In the genomic region with DNA sequence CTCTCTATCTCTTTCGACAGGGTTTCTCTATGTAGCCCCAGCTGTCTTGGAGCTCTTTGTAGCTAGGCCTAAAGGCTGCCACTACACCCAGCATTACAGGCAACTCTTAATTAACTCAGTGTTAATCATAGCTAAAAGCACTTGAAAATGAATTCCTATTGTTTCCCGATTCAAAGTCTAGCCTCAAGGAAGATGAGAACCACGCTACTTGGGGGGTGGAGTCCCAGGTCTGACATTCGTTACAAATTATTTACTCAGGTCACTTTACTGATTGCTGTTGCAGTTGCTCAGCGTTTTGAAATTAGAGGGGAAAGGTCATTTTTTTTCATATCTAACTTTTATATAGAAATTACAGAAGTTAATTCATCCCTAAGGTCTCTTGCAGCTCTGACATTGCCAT, we compare ENCODE assay signal across 9 mouse cellular contexts. TPM values are rescaled to one million over a fixed set of nuclear protein-coding genes. Genes with fewer than 3 reads are reported as not detected.
A peak's percentile ranks its signal among the peaks of the same experiment; 100 is the strongest.
DNase-seq lines count a peak whose midpoint lies in the region; ATAC-seq and TF ChIP-seq lines count a peak whose summit lies in the region.
"Had no signal": no experiment of that assay in that cellular context is flagged by ENCODE, and none has a peak within 500 bp of the region (broad histone marks: within the 10 kb centered on the region; RNA-seq: fewer than 3 reads in every experiment).

No protein-coding gene starts in this region.

- peaks cover 17% of the 10 kb centered on the region for H3K4me1 ChIP-seq in embryonic facial prominence, embryonic 15.5 days
- peaks cover 5% of the 10 kb centered on the region for H3K4me1 ChIP-seq in kidney, postnatal 0 days (replicated peaks; ENCODE audit: insufficient read depth, low read length)
- H3K4me1 ChIP-seq in neural tube, embryonic 13.5 days (replicated peaks), result peaks cover 42% of the 10 kb centered on the region

- ATAC-seq in embryonic facial prominence, embryonic 15.5 days (ENCODE audit: insufficient number of reproducible peaks, low FRiP score, low TSS enrichment, low read depth), result no peak
- ATAC-seq in kidney, postnatal 0 days (replicated peaks; ENCODE audit: low FRiP score, low read depth), result no peak
- no peak for ATAC-seq in neural tube, embryonic 13.5 days (ENCODE audit: low read depth)
- no peak for ATAC-seq in frontal cortex, adult (ENCODE audit: low TSS enrichment)

- peak overlapping the region; percentile 79 for H3K4me2 ChIP-seq in embryonic facial prominence, embryonic 15.5 days (replicated peaks)
- H3K4me2 ChIP-seq in kidney, postnatal 0 days (ENCODE audit: low read length), result peak overlapping the region; percentile 83
- peak overlapping the region; percentile 75 for H3K4me2 ChIP-seq in neural tube, embryonic 13.5 days

- H3K36me3 ChIP-seq in embryonic facial prominence, embryonic 15.5 days, result peaks cover 21% of the 10 kb centered on the region
- 0 out of 2 replicates have a peak, but pooled peaks cover 4% of the 10 kb centered on the region for H3K36me3 ChIP-seq in kidney, postnatal 0 days (ENCODE audit: insufficient read depth, low read length)
- H3K36me3 ChIP-seq in neural tube, embryonic 13.5 days, result peaks cover 26% of the 10 kb centered on the region

- WGBS in embryonic facial prominence, embryonic 15.5 days, result 17% methylated on average over 5 of the region's 5 CpGs
- 28% methylated on average over 5 of the region's 5 CpGs for WGBS in kidney, postnatal 0 days
- WGBS in neural tube, embryonic 13.5 days, result 35% methylated on average over 5 of the region's 5 CpGs

- intact Hi-C loops in left cerebral cortex, adult 2 months (cut with DNase I), result no loop called here

- H3K9ac ChIP-seq in embryonic facial prominence, embryonic 15.5 days, result no peak overlapping the region
- H3K9ac ChIP-seq in kidney, postnatal 0 days (ENCODE audit: low read depth, low read length), result peak overlapping the region; percentile 95; the same call in 1 of the 2 replicates
- H3K9ac ChIP-seq in neural tube, embryonic 13.5 days, result peak overlapping the region; percentile 93

- DNase-seq in left cerebral cortex, adult 2 months (ENCODE audit: extremely low spot score in 1 of 2, low spot score in 2 of 2), result no peak
- DNase-seq in left cerebral cortex, adult 9 months (ENCODE audit: low spot score in 2 of 2), result no peak
- DNase-seq in kidney, postnatal 0 days (ENCODE audit: low spot score), result no peak
- DNase-seq in adipocyte (ENCODE audit: low spot score), result no peak
- DNase-seq in adrenal gland, adult 2 months, result no peak

- no peak for TF ChIP-seq CTCF in left cerebral cortex, adult 2 months (IDR thresholded peaks at IDR 0.05)
- no peak for TF ChIP-seq CTCF in kidney, postnatal 0 days (IDR thresholded peaks at IDR 0.05; ENCODE audit: low read depth)

- H3K9me3 ChIP-seq in embryonic facial prominence, embryonic 15.5 days (replicated peaks), result no peaks in the 10 kb centered on the region
- H3K9me3 ChIP-seq in kidney, postnatal 0 days (replicated peaks; ENCODE audit: low read length), result no peaks in the 10 kb centered on the region
- H3K9me3 ChIP-seq in neural tube, embryonic 13.5 days, result no peaks in the 10 kb centered on the region

- no peak overlapping the region for H3K27ac ChIP-seq in left cerebral cortex, adult 2 months
- no peak overlapping the region for H3K27ac ChIP-seq in embryonic facial prominence, embryonic 15.5 days (replicated peaks)
- H3K27ac ChIP-seq in kidney, postnatal 0 days, result no peak overlapping the region
- no peak overlapping the region for H3K27ac ChIP-seq in neural tube, embryonic 13.5 days (replicated peaks)

- H3K27me3 ChIP-seq in embryonic facial prominence, embryonic 15.5 days, result no peaks in the 10 kb centered on the region
- H3K27me3 ChIP-seq in kidney, postnatal 0 days (ENCODE audit: insufficient read depth, low read length), result no peaks in the 10 kb centered on the region
- H3K27me3 ChIP-seq in neural tube, embryonic 13.5 days, result no peaks in the 10 kb centered on the region

- peak overlapping the region; percentile 80 for H3K4me3 ChIP-seq in left cerebral cortex, adult 2 months
- H3K4me3 ChIP-seq in embryonic facial prominence, embryonic 15.5 days (replicated peaks), result peak overlapping the region; percentile 92
- peak overlapping the region; percentile 92 for H3K4me3 ChIP-seq in kidney, postnatal 0 days (replicated peaks; ENCODE audit: low read depth, low read length)
- peak overlapping the region; percentile 98 for H3K4me3 ChIP-seq in neural tube, embryonic 13.5 days

RNA-seq across cellular contexts. Expression of a gene that starts 0.9 kb away (rescaled TPM):
- total RNA-seq in left cerebral cortex, adult 2 months (2021), result 10 to 100 TPM; 60.3 to 63.6 TPM
- polyA plus RNA-seq in embryonic facial prominence, embryonic 15.5 days (2015; fragmentation: Nextera tagmentation; extraction: Ambion mirVana), result 69.1 and 71.4 TPM in 2 replicates
- polyA plus RNA-seq in kidney, postnatal 0 days (2015; fragmentation: Nextera tagmentation; extraction: Ambion mirVana), result 111 and 114 TPM in 2 replicates
- polyA plus RNA-seq in neural tube, embryonic 13.5 days (2015; fragmentation: Nextera tagmentation; extraction: Ambion mirVana), result 103 and 108 TPM in 2 replicates
- total RNA-seq in adrenal gland, adult 2 months (2021), result 10 to 100 TPM; 44.1 to 52.0 TPM
- 10.7 and 11.0 TPM in 2 replicates for polyA plus RNA-seq in adrenal gland, adult 2 months (2012; rRNA removed)

RNA-seq across cellular contexts. Expression of a gene that starts 1.1 kb away (rescaled TPM):
- 1 to 10 TPM; 5.6 to 5.7 TPM for total RNA-seq in left cerebral cortex, adult 2 months (2021)
- 13.3 and 15.7 TPM in 2 replicates for polyA plus RNA-seq in embryonic facial prominence, embryonic 15.5 days (2015; fragmentation: Nextera tagmentation; extraction: Ambion mirVana)
- 7.8 and 10.7 TPM in 2 replicates for polyA plus RNA-seq in kidney, postnatal 0 days (2015; fragmentation: Nextera tagmentation; extraction: Ambion mirVana)
- 11.7 and 13.6 TPM in 2 replicates for polyA plus RNA-seq in neural tube, embryonic 13.5 days (2015; fragmentation: Nextera tagmentation; extraction: Ambion mirVana)
- total RNA-seq in adrenal gland, adult 2 months (2021), result 1 to 10 TPM; 8.3 to 8.7 TPM
- 2.4 and 2.7 TPM in 2 replicates for polyA plus RNA-seq in adrenal gland, adult 2 months (2012; rRNA removed)

RNA-seq across cellular contexts. Expression of a gene that starts 24.4 kb away (rescaled TPM):
- not detected for total RNA-seq in left cerebral cortex, adult 2 months (2021)
- 0.93 and 1.6 TPM in 2 replicates for polyA plus RNA-seq in embryonic facial prominence, embryonic 15.5 days (2015; fragmentation: Nextera tagmentation; extraction: Ambion mirVana)
- 0.27 TPM in 1 of 2 replicates, not detected in the other for polyA plus RNA-seq in kidney, postnatal 0 days (2015; fragmentation: Nextera tagmentation; extraction: Ambion mirVana)
- not detected in 2 replicates for polyA plus RNA-seq in neural tube, embryonic 13.5 days (2015; fragmentation: Nextera tagmentation; extraction: Ambion mirVana)
- 1 to 10 TPM; 7.5 to 7.6 TPM for total RNA-seq in adrenal gland, adult 2 months (2021)
- polyA plus RNA-seq in adrenal gland, adult 2 months (2012; rRNA removed), result 0.30 and 0.82 TPM in 2 replicates
- polyA plus RNA-seq: large intestine, adult 2 months had no signal
